Mouse (Mus musculus) C2C12 (cell line): Measurements from ENCODE around the gene Nfya. TPM values are rescaled to one million over a fixed set of nuclear protein-coding genes. Genes with fewer than 3 reads are reported as not detected.

ENCODE experiments used
- H3K27me3 ChIP-seq: one replicate; pipeline ENCODE4 v1.6.1; 2011; ENCODE audit not compliant: control insufficient read depth, insufficient read depth, insufficient read length
- H3K36me3 ChIP-seq: one replicate; pipeline ENCODE4 v1.6.1; 2011; ENCODE audit not compliant: control insufficient read depth, insufficient read depth
- H3K4me3 ChIP-seq: one replicate; pipeline ENCODE4 v1.5.1; 2011; ENCODE audit warnings: mild to moderate bottlenecking, control low read depth; ENCODE audit not compliant: poor library complexity, insufficient read depth, severe bottlenecking
- H3K79me2 ChIP-seq: one replicate; pipeline ENCODE4 v1.6.1; 2011; ENCODE audit not compliant: control insufficient read depth, insufficient read depth
- H3K79me3 ChIP-seq: one replicate; pipeline ENCODE4 v1.6.1; 2011; ENCODE audit warnings: low read depth, control low read depth
- H3ac ChIP-seq: one replicate; pipeline ENCODE3; 2011; ENCODE audit warnings: low read depth; ENCODE audit not compliant: control insufficient read depth, insufficient read length
- CEBPB ChIP-seq: IDR thresholded peaks from one replicate; pipeline ENCODE4 v1.6.1; 2011; ENCODE audit warnings: low read depth, mild to moderate bottlenecking, control low read depth, moderate library complexity
- CTCF ChIP-seq: IDR thresholded peaks from one replicate; pipeline ENCODE4 v1.5.1; 2011; ENCODE audit not compliant: control insufficient read depth, insufficient read depth, insufficient read length
- FOSL1 ChIP-seq: IDR thresholded peaks from one replicate; pipeline ENCODE4 v1.8.0; 2011; ENCODE audit warnings: mild to moderate bottlenecking, low read length; ENCODE audit not compliant: poor library complexity, insufficient read depth, severe bottlenecking
- MAX ChIP-seq: IDR thresholded peaks from one replicate; pipeline ENCODE4 v1.6.1; 2011; ENCODE audit warnings: mild to moderate bottlenecking, control low read depth
- MYOD1 ChIP-seq: IDR thresholded peaks from one replicate; pipeline ENCODE4 v1.6.1; 2011; ENCODE audit warnings: low read depth; ENCODE audit not compliant: control insufficient read depth, insufficient read length
- MYOG ChIP-seq: IDR thresholded peaks from one replicate; pipeline ENCODE4 v1.6.1; 2011; ENCODE audit not compliant: control insufficient read depth, insufficient read length; ENCODE audit errors: extremely low read depth
- USF1 ChIP-seq: IDR thresholded peaks from one replicate; pipeline ENCODE4 v1.6.1; 2011; ENCODE audit warnings: low read depth, mild to moderate bottlenecking, control low read depth, moderate library complexity
- polyA plus RNA-seq: library from polyadenylated mRNA; unstranded; fragments of >200 nt; fragmentation: generic; extraction: Trizol; gene quantifications from one replicate; pipeline ENCODE4 v1.2.1, GENCODE M21; 2012; ENCODE audit warnings: missing spikeins

The Nfya gene
- polyA plus RNA-seq, 1 experiment, result 24.0 TPM

DNA sequence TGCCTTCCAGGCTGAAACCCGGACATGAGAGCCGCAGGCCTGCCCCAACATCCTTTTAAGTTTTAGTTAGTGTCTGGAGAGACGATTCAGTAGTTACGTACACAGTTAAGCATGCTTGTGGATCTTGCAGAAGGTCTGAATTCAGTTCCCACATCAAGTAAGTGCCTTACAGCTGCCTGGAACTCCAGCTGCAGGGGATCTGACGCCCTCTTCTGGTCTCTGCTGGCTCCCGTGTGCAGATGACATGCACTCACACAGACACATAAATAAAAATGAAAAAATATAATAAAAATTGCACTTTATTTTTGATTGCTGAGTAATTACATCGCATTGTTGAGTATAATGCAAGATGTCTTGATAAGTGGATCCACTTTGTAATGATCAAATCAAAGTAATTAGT, 43.8 kb upstream of the Nfya start:
- Histone ChIP-seq H3ac (no peak overlapping the region), H3K36me3 (no peaks in the 10 kb centered on the region), H3K79me3 (no peaks in the 10 kb centered on the region), H3K4me3 (no peak overlapping the region), H3K27me3 (peaks cover 3% of the 10 kb centered on the region), H3K79me2 (no peaks in the 10 kb centered on the region)
- TF ChIP-seq FOSL1 (no peak), USF1 (no peak), CEBPB (no peak), CTCF (no peak), MAX (no peak), MYOG (no peak), MYOD1 (no peak)

DNA sequence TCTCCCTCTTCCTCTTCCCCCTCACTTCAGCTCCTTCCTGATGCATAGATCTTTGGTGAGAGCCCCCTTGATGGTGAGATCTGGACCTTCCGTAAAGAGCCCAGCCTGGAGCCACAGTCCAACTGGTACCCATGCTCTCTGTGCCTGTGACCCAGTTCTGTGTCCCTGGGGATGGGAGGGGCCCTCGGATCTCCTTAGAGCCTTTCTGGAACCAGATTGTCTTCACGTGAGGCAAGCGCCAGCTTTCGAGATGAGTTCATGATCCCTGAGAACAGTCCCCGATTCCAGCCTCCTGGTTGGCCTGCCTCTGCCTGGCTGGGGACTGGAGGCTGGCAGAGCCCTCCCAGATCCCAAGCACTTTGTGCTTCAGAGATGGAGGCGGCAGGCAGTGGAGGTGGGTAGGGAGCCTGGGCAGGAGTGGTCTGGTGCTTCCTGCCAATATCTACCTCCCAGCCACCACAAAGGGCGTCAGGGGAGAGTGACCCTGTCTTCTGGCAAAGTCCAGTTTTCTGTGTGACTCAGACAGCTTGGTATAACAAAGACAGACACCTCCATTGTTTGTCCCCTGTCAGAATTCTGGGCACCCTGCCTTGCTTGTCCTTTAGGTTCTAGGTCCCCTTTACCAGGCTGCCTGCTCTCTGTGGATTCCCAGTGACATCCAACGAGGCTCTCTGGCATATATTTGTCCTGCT, 42.2 kb upstream of the Nfya start:
- H3K4me3 ChIP-seq, result no peak overlapping the region
- no peaks in the 10 kb centered on the region for H3K79me3 ChIP-seq
- H3K79me2 ChIP-seq, result no peaks in the 10 kb centered on the region
- no peak for TF ChIP-seq CTCF
- TF ChIP-seq FOSL1, result no peak
- TF ChIP-seq USF1, result no peak
- TF ChIP-seq MAX, result no peak
- TF ChIP-seq MYOD1, result no peak
- no peak for TF ChIP-seq CEBPB
- no peaks in the 10 kb centered on the region for H3K36me3 ChIP-seq
- peaks cover 3% of the 10 kb centered on the region for H3K27me3 ChIP-seq
- H3ac ChIP-seq, result no peak overlapping the region

DNA sequence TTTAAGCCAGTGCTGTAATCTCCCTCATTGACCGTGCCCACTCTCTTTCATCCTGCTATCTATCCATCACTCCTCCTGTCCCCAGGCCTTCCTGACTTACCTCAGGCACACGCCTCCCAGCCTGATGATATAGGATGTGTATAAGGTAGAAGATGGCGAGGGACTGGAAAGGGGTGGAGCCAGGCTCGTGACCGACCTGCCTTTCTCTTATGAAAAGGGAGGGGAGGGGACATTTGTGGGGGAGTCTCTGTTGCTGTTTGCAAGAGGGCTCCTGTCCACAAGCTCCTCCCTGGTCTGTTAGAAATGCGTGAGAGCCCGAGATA, 41.6 kb upstream of the Nfya start, which contains the start of gene Tspo2:
Gene Tspo2 (minus strand): TSS at position 170 of the 323 bp plus-strand sequence.
- Histone ChIP-seq H3K27me3 (peaks cover 3% of the 10 kb centered on the region), H3ac (no peak within 1 kb of the TSS), H3K36me3 (no peaks in the 10 kb centered on the region), H3K79me3 (no peaks in the 10 kb centered on the region), H3K4me3 (no peak within 1 kb of the TSS), H3K79me2 (no peaks in the 10 kb centered on the region)
- TF ChIP-seq CEBPB (no peak), USF1 (no peak), FOSL1 (no peak), CTCF (no peak), MYOD1 (no peak), MYOG (no peak), MAX (no peak)

DNA sequence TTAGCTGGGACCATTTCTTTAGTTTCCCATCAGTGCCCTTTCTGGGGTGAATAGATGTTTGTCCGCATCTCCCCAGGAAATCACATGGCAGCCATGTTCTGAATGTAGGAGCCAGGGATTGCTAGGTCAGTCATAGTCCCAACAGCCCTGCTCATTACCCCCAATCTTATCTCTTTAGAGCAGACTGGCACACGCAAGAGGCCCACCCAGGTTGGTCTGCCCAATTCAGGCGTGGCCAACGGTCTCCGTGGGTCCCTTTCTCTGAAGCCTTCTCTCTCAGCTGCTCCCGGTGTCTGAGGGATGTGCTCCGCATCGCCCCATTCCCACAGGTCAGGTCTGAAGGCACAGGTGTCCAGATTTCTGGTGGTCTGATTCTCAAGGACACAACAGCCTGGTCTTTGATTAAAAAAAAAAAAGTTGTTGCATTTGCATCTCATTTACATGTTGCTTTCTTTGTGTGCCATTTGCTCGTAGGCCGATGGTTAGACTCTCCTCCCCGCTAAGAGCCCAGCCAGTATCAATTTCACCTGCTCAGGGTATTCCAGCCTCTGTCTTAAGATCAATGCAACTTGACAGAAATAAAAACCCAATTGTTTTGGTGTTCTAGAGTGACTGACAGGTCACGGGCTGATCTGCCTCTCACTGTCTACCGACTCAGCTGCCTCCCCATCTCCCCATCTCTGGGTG, 41.1 kb upstream of the Nfya start:
- no peaks in the 10 kb centered on the region for H3K79me2 ChIP-seq
- no peak overlapping the region for H3K4me3 ChIP-seq
- peaks cover under 1% of the 10 kb centered on the region for H3K27me3 ChIP-seq
- no peak for TF ChIP-seq USF1
- TF ChIP-seq MYOD1, result no peak
- no peak for TF ChIP-seq MYOG
- no peak for TF ChIP-seq FOSL1
- TF ChIP-seq CEBPB, result no peak
- TF ChIP-seq CTCF, result no peak
- no peak for TF ChIP-seq MAX
- no peaks in the 10 kb centered on the region for H3K79me3 ChIP-seq
- no peaks in the 10 kb centered on the region for H3K36me3 ChIP-seq
- no peak overlapping the region for H3ac ChIP-seq

DNA sequence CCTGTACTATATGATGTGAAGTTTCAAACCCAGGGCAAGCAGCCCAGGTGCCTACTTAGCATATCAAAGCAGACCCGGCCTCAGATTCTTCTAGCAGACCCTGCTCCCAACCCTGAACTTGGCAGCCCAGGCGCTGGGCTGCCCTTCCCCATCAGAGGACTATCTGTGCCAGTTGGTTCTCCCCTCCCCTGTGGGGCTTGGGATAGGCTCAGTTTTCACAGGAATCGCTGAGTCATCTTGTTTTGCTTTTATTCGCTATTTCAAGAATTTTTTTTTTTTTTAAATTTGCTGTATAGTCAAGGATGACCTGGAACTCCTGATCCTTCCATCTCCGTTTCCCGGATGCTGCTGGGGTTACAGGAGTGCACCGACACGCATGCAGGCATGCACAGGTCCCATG, 38.0 kb upstream of the Nfya start:
- no peak overlapping the region for H3ac ChIP-seq
- H3K27me3 ChIP-seq, result no peaks in the 10 kb centered on the region
- TF ChIP-seq MYOG (no peak), USF1 (no peak), MAX (no peak), FOSL1 (no peak), CTCF (no peak), CEBPB (no peak), MYOD1 (no peak)

More for the DNA sequence above, 38.0 kb upstream of the Nfya start:
- Histone ChIP-seq H3K4me3 (no peak overlapping the region), H3K79me2 (no peaks in the 10 kb centered on the region), H3K79me3 (no peaks in the 10 kb centered on the region), H3K36me3 (no peaks in the 10 kb centered on the region)
